Mouse (Mus musculus): ENCODE data around the gene Pigf.
A peak's percentile ranks its signal among the peaks of the same experiment; 100 is the strongest.

The Pigf gene

DNA sequence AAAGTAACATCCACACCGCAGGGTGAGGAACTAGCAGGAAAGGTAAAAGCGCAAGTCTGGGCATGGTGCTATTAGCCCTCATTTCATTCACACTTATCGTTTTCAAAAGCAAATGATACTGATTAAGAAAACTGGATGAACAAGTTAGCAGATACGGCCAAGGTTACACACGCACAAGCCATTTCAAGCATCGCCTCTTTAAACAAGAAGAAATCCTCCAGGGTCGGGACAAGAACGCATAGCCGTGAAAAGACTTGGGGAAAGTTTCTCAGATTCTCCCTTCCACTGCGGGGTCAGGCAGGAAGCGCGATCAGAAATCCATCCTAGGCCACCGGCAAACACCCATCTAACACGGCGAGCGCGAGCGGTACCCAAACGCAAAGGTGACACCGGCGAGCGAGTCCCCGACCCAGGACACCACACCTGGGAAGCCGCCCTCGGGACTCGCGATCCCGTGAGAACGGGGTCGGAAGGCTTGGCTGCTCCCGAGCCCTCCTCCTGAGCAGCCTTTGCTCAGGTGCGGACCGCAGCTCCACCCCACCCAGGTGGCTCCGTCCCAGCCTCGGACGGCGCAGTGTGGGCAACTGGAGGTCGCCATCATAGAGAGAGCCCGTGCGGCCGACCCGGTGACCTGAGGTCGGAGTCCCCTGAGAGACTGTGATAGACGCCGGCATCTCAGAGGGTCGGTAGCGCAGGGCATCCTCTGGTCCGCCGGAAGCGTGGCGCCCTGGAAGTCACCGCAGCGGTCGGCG lies 539 bp downstream of the Pigf start:
- DNase-seq: no peak

DNA sequence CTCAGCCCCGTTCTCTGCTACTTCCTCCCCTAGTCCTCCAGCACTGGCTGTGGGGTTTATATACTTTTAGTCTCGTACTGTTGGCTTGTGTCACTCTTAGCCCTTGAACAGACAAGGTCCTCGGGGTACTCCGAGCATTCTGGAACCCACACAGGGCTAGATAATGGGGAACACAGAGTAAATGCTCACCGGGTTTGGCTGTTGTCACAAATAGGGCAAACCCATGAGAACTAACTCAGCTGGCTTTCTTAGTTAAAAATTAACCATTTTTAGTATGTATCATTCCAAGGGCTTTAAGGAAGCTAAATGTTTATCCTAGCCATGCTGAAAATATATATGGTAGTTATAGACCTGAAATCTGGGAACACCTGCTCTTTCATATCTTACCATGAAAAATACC lies 5.5 kb downstream of the Pigf start:
- no peak for DNase-seq

DNA sequence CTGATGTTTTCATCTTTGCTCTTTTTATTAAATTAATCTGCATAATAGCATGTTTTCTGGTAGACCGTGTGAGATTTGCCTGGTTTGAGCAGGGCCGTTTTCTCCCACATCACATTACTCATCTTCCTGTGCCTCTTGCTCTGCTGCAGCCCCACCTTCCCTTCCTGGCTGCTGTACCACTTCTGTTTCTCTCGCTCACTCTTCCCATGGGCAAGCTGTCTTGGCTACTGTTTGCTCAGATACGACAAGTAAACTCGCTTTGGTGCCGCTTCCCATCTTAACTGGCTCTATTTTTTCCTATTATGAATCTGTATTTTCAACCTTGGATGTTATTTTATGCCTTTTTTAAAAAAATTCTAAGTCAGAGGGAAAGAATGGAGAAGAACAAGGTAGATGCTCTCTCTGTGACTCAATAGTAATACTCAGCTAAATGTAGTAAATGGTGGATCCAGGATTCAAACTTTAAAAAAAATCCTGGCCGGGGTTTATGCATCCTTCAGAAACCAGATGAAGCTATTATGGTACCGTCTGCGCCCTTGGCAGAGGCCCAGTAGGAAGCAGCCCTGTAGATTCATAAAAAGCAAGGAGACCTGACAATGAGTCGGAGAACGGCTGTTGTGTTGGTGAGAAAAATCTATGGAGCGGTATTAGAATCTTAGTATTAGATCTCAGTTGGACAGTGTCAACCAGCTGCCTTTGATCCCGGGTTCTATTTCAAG lies 13.7 kb downstream of the Pigf start:
- peak; percentile 69 for DNase-seq

DNA sequence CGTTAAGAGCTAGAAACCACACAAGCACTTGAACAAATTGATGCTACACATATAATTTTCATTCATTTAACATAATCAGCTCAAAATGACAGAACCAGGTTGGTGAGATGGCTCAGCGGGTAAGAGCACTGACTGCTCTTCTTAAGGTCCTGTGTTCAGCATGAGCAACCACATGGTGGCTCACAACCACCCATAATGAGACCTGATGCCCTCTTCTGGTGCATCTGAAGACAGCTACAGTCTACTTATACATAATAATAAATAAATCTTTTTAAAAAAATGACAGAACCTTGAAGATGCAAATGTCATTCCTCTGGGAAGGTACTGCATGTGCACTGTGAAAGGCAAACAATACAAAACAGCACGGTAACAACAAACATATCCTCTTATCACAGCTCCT lies 16.3 kb downstream of the Pigf start:
- no peak for DNase-seq

DNA sequence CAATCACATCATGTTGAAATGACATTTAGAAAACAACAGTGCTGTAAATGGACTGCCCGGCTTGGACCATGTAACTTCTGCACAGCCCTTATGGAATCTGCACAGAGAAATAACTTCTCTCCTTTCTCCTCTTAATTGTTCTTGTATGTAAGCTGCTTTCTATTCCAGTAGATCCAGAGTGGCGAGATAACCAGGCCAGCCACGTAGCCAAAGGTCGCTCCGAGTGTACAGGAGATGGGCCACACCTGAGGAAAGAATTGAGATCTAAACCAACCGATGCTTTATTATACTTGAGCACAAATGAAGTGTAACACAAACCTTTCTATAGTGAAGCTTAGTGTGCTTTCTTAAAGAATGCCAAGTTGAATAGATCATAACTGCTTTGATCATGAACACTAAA lies 27.9 kb downstream of the Pigf start:
- DNase-seq: no peak

DNA sequence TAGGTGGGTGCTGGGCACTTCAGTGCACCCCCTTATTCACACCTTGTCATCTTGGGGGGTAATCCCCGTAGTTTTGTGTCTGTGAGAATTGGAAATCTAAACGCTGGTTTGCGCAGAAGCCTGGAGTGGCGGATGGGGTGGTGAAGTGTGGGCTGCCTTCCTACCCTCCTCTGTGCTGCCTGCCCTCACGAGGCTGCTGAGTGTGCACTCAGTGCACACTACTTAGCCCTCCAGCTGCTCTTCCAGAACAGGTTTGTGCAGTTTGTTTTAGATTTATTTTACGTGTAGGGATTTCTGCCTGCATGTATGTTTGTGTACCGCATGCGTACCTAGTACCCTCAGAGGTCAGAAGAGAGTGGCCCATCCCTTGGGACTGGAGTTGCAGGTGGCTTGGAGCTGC lies 33.9 kb downstream of the Pigf start:
- no peak for DNase-seq

DNA sequence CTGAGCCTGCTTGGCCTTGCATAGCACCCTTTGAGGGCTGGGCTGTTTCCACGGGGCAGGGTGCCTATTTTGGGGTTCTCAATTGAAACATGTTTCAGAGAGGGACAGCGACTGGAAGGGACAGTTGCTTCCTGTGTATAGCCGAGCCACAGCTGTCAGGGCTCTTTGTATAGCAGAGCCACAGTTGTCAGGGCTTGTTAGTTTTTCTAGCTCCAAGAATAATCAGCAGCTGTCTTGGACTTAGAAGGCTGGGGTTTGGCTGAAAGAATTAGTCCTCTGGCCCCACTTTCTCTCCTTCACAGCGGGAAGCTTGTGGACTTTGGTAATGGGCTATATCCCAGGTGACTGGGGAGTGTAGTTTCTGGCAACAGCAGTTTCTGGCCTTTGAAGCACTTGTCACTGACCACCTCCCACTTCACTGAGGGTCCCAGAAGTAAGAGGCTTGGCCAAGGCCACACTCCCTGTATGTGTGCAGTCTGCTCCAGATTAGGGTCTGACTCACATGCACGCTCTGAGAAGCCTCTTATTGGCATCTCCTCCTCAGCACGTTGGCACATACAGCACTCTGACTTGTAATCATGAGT lies 36.5 kb downstream of the Pigf start:
- DNase-seq: no peak

DNA sequence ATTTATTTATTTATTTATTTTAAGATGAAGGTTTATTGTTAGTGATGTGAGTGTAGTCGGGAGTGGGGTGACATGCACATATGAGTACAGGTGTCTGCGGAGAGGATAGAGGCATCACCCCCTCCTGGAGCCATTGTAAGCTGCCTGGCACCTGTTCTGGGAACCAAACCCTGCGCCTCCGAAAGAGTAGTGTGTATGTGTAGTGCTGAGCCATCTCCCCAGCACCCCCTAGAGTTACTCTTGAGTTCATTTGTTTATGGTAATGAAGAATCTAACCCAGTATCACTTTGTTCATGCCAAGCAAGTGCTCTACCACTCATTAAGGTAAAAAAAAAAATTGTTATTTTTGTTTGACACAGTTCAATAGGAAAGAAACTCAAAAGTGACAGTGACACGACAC lies 37.0 kb downstream of the Pigf start:
- no peak for DNase-seq

DNA sequence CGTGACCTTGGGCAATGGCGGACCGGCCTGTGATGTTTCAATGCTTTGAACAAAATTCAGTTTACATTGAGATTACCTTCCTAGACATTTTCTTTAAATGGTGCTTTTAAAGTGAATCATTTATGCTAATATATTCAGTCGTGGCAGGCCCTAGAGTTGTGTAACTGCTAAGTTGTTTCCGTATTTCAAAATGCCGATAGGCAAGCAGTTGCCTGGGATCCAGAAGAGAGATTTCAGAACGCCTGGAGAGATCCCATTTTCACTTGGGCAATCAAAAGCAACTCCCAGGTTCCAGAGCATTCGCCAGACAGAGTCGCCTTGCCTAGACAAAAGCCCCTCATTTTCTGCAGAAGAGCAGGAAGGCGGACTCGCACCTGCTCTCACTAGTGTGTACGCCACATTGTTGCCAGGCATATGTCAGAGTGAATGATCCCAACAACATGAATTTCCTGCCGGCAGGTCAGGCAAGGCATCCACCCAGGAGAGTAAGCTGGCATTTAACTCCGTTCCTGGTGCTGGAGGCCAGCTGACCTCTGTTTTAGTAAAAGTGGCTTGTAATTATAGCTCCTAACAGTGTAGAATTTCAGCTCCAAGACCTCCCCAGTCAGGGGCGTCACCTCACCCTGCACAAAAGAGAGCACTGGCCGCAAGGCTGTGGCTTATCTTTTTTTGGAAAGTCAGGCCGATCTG lies 38.6 kb downstream of the Pigf start:
- DNase-seq: no peak

DNA sequence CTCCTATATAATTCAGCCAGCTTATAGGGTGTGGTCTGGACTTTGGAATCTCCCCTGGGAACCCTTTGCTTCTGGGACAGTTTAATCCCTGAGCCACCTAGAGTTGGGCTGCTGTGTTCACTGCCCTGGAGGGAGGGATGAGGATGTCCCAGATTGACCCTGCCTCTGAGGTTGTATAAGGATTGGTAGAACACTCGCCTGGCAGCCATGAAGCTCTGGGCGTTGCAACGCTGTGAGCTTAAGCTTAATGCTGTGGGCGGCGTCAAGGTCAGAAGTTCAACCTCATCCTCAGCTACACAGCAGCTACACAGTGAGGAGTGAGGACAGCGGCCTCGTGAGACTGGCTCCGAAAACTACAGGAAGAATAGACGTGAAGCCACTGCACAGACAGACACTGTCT lies 42.7 kb downstream of the Pigf start:
- no peak for DNase-seq

DNA sequence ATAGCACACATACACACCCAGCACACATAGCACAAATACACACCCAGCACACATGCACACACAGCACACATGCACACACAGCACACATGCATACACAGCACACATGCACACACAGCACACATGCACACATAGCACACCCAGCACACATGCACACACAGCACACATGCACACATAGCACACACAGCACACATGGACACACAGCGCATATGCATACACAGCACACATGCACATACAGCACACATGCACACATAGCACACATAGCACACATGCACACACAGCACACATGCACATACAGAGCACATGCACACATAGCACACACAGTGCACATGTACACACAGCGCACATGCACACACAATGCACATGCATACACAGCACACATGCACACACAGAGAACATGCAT lies 43.5 kb downstream of the Pigf start:
- no peak for DNase-seq

DNA sequence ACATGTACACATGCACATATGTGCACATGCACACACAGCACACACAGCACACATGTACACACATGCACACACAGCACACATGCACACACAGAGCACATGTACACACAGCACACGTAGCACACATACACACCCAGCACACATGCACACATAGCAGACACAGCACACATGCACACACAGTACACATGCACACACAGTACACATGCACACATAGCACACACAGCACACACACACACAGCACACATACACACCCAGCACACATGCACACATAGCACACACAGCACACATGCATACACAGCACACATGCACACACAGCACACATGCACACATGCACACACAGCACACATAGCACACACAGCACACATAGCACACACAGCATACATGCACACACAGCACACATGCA lies 44.0 kb downstream of the Pigf start:
- no peak for DNase-seq

DNA sequence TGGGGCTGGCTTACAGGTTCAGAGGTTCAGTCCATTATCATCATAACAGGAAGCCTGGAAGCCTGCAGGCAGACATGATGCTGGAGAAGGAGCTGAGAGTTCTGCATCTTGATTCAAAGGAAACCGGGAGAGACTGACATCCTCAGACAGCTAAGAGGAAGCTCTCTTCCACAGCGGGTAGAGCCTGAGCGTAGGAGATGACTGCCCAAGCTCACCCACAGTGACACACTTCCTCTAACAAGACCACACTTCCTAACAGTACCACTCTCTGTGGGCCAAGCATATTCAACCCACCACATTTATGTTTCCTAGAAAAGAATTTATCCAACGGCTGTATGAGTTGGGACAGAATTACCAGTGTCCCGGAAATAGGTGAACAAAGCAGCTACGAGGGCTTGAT lies 46.7 kb downstream of the Pigf start:
- DNase-seq: no peak

DNA sequence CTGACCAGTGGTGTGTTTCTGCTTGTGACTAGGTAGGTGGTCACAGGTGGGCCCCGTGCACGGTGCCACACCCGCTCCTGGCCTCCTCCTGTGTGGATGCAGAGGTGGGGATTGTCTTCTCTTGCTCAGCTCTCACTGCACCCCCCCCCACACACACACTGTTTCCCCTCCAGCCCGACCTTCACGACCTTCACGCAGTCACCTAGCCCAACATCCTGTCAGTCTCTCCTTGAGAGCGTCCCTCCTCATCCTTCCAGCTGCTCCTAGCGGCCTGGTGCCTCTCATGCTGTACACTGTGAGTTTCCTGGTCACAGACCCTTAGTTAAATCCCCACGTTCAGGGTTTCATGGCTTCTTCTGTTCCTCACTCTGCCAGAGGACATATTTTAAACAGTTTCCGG lies 48.8 kb downstream of the Pigf start:
- no peak for DNase-seq

DNA sequence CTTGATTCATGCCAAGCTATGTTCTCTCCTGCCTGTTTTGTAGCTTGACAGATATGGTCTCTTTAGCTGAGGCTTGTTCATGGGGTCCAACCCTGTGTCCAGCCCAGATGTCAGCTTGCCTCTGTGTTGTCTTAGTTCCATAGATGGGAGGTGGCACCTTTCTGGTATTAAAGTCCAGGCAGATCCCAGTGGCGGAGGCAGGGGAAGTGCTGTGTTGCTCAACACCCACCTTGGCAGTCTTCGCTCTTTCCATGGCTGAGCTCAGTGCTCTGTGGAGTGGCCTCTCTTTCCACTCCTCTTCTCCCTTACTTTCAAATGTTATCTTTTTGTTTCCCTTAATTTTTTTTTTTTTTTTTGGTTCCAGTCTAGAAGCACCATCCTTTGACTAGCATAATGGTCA lies 52.1 kb downstream of the Pigf start:
- DNase-seq: no peak

DNA sequence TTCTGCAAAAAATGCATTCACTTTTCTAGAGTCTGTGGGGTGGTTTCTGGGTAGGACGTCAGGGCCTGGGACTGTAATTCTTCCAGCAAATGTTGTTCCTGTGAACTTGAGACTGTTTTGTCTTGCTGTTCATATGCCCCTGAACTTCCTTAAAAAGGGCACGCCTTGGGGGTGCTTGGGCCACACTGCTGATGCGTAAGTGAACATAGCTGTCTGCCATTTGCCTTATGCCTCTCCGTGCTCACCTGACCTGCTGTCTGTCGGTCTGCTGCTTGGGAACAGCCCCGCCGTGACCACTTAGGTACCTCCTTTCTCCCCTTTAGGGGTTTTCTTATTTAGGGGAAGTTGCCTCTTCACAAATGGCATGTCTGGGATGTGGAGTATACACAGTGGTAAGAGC lies 53.3 kb downstream of the Pigf start:
- DNase-seq: no peak

DNA sequence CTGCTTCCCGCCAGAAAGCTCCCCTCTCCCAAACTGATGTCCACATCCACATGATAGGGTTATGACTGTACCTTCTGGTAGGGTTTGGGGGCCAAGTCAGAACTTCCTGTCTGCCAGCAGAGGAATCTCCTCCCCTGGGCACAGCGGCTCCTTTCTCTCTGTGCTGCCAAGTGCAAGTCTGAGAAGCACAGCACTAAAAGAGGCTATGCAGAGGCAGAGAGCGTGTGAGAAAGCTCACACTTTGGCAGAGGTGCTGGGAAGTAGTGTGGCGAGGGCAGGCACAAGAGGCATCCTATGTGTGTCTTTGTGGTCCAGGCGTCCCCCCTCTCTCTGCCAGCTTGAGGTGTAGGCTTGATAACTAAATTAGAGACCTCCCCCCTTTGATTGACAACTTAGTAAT lies 54.2 kb downstream of the Pigf start:
- no peak for DNase-seq

DNA sequence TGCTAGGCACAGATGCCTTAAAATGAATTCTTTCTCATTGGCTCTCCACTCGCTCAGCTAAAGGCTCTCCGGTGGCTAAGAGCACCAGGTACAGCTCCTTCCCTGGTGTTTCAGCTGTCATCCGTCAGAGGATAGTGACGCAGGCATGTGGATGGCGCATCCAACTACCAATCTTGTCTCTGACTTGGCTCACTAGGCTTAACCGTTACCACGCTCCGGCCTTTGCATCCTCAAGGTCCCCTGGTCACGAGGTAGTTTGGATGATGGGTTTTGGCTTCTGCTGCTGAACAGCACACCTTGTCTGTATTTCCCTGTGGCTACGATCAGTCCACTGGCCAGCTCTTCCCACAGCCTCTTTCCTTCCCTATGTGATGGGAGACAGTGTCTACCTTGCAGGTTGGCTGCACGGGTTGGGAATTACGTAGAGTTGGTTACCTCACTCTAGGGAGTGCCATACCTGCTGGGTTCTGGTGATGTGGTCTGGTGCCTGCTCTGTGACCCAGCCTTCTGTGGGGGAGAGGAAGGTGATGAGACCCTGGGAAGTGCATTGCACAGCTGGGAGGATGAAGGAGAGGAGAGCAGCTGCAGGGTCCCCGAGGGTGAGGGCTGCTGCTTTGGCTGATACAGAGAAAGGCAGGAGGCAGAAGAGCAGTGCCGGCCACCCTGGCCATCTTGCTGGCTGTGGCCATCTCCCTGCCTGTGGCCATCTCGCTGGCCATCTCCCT lies 55.0 kb downstream of the Pigf start:
- no peak for DNase-seq

DNA sequence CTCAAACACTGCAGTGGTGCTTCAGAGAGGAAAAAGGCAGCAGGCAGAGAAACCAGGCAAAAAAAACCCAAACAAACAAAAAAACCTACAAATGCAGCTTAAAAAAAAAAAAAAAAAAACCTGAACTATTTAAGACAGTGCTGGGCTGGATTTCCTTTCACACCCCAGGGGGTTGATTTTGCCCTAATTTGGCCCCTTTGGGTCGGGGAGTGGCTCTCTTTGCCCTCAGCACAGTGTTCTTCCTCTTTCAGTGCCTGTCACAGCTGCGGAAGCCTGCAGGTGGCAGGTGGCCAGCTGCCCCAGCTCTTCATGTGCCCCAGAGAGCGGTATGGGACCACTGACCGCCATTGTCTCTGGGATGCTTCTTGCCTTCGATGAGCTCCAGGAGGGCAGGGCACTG lies 55.6 kb downstream of the Pigf start:
- no peak for DNase-seq

DNA sequence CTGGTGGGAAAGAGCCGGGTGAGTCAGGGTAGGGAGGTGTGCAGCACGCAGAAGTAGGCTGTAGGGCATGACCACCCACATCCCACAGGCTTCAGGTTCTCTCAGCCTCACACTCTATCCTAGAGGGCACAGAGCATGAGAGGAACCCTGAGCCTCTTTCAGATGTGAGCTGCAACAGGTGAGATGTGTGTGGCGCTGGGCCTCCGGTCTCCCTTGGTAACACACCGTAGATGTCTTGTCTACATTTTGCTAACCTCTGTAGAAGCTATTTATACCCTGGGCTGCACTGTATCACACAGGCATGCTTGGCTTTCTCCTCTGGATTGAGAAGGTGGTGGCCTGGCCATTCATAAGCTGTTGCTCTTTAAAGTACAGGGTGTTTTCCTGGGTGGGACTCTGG lies 56.6 kb downstream of the Pigf start:
- DNase-seq: no peak

DNA sequence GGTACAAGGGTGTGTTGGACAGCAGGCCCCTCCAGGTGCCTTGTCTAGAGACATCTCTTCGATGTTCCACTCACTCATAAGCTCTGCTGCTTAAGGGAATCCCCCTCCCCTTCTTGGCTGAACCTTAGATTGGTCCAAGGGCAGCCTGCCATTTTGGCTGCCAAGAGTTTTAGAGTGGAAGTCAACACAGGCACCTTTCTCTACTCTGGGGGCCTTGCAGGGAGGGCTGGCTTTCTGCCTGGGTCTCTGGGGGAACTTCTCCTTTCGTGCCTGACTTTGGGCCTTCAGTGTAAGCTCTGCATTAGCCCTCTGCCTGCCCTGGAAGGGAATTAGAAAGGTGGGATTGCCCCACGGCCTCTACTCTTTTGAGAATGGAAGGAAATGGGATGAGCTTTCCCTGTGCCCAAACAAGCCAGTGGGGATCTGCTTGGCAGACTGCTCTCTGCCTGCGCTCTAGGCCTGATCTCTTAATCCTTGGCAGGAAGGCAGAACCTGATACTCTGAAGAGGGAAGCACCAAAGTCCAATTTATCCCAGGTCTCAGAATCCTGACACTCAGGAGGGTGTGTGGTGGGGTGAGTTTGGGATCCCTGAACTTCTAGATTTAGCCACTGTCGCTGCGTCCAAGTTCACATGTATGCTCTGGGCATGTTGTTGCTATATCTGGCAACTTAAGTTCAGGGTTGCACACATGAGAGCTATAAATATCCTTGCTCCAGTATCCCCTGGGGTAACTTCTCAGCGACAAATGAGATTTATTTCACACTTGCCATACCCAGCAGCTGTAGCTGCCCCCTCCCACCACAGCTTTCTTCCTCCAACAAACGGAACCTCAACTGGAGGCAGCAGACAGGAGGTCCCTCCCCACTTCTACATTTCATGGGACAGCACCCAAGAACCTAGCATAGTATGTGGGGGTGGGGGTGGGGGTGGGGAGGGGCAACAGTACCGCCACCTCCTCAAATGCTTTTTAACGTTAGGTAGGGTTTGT lies 57.4 kb downstream of the Pigf start:
- no peak for DNase-seq

DNA sequence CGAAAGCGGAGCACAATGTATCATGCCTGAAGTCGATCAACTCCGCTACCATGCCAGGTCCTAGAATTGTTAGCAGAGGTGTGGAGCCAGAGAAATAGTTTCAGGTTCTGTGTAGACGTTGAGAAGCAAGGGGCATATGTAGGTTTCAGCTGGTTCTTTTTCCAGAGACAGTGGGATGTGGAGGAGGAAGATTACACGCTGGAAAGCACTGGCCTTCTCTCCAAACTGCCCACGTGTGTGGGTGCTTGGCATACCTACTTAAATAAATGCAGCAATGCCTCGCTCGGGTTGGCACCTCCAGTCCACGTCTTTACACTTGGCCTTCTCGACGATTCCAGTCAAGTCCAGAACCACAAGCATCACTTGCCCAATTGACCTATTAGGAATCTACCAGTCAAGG lies 58.2 kb downstream of the Pigf start:
- no peak for DNase-seq

Data from right cerebral cortex, postnatal 14 days (tissue).